Mouse (Mus musculus) intestine, postnatal 0 days (tissue): ENCODE data around the gene Zbtb34. TPM values are rescaled to one million over a fixed set of nuclear protein-coding genes. Genes with fewer than 3 reads are reported as not detected.
A peak's percentile ranks its signal among the peaks of the same experiment; 100 is the strongest.

Source experiments
- ATAC-seq: fragments of 200-750 bp; cut with Nextera tagmentation; 2 replicates; pipeline ENCODE4 v1.8.0; 2017; ENCODE audit warnings: mild to moderate bottlenecking, moderate TSS enrichment, moderate library complexity
- H3K27ac ChIP-seq: fragments of 300-500 bp; sonication (generic); 2 replicates; pipeline ENCODE4 v1.5.1; 2014; ENCODE audit warnings: mild to moderate bottlenecking, low read depth, low read length, moderate library complexity
- H3K27me3 ChIP-seq: fragments of 300-500 bp; sonication (generic); replicated peaks from 2 replicates; pipeline ENCODE4 v1.6.1; 2014; ENCODE audit warnings: low read length, mixed read lengths; ENCODE audit not compliant: control insufficient read depth, insufficient read depth
- H3K36me3 ChIP-seq: fragments of 300-500 bp; sonication (generic); 2 replicates; pipeline ENCODE4 v1.6.1; 2014; ENCODE audit warnings: mild to moderate bottlenecking, moderate library complexity; ENCODE audit not compliant: control insufficient read depth, insufficient read depth
- H3K4me1 ChIP-seq: fragments of 300-500 bp; sonication (generic); replicated peaks from 2 replicates; pipeline ENCODE4 v1.6.1; 2014; ENCODE audit warnings: antibody characterized with exemption, low read length, mixed read lengths; ENCODE audit not compliant: control insufficient read depth, insufficient read depth
- H3K4me2 ChIP-seq: fragments of 300-500 bp; sonication (generic); replicated peaks from 2 replicates; pipeline ENCODE4 v1.6.1; 2014; ENCODE audit warnings: low read depth, mild to moderate bottlenecking, moderate library complexity
- H3K4me3 ChIP-seq: fragments of 300-500 bp; sonication (generic); 2 replicates; pipeline ENCODE4 v1.5.1; 2014; ENCODE audit warnings: low read depth, low read length
- H3K9ac ChIP-seq: fragments of 300-500 bp; sonication (generic); 2 replicates; pipeline ENCODE4 v1.6.1; 2014; ENCODE audit warnings: mild to moderate bottlenecking, low read depth, low read length
- H3K9me3 ChIP-seq: fragments of 300-500 bp; sonication (generic); 2 replicates; pipeline ENCODE4 v1.6.1; 2016; ENCODE audit warnings: mixed run types; ENCODE audit not compliant: control insufficient read depth
- CTCF ChIP-seq: sonication (generic); IDR thresholded peaks from 2 replicates; pipeline ENCODE4 v1.5.1; 2016; ENCODE audit warnings: low read depth, mild to moderate bottlenecking, control low read depth, antibody characterized with exemption, moderate library complexity
- WGBS: fragments of 180-500 bp; shearing (Covaris S2); extraction: QIAGEN DNeasy Blood & Tissue Kit; methylation state at CpG from one replicate; pipeline ENCODE4 v1.1.7; 2014; 5-methylcytosine and 5-hydroxymethylcytosine counted together
- microRNA-seq: library from miRNA; unstranded; fragments of <30 nt; microRNA quantifications from one replicate; pipeline ENCODE4, GENCODE M21; 2016
- polyA plus RNA-seq: library from polyadenylated mRNA; unstranded; fragments of >200 nt; fragmentation: Nextera tagmentation; extraction: Ambion mirVana; gene quantifications from 2 replicates; pipeline ENCODE4 v1.2.1, GENCODE M21; 2015

The Zbtb34 gene
- polyA plus RNA-seq, 1 experiment from 2014 or later, result 1.5 TPM

DNA sequence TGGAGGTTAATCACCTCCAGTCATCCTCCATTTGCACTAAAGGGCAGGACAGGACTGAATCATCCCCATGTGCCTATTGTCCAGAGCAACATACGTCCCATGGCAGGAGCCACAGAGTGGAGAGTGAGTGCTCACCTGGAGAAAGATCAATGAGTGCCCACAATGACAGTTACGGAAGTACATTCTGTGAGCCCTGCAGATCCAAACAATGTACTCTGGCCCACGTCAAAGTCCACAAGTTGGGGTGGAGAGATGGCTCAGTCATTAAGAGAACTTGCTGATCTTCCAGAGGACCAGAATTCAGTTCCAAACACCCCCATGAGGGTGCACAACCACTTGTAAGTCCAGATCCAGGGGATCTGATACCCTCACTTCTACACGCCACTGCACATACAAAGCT lies 67.2 kb downstream of the Zbtb34 start:
- WGBS, result 60% methylated on average over 4 of the region's 4 CpGs
- Histone ChIP-seq H3K36me3 (no peaks in the 10 kb centered on the region; the same call in none of the 2 replicates), H3K27me3 (no peaks in the 10 kb centered on the region), H3K4me1 (peaks cover 22% of the 10 kb centered on the region), H3K4me2 (no peak overlapping the region), H3K4me3 (no peak overlapping the region), H3K9me3 (no peaks in the 10 kb centered on the region), H3K9ac (no peak overlapping the region), H3K27ac (peak overlapping the region; percentile 76)
- no peak for TF ChIP-seq CTCF
- no peak; the same call in 1 of the 2 replicates for ATAC-seq

DNA sequence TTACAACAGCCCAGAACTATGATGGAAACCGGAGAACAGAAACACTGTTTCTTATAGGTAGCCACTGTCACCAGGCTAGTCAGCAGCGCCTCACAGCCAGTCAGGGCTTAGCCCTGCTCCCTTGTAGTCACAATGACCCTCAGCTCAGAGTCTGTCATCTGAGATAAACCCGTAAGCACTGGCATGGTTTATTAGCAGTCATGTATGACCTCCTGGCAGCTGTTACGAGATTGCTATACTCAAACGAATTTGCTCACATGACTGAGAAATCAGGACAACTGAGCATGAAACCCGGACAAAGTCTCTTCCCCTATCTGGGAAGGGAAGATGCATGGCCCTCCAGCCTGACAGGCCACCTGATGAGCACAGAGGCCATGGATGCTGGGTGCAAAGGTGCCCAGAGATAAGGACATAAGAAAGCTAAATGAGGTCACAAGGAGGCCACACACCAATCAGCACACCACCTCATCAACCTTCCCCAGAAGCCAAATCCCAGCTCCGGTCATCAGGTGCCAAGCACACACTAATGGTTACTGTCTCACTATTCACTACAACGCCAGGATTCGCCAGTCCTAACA lies 69.9 kb downstream of the Zbtb34 start:
- Histone ChIP-seq H3K27me3 (no peaks in the 10 kb centered on the region), H3K4me2 (0 out of 2 replicates have a peak overlapping the region, but pooled peaks have one; percentile 14), H3K4me3 (no peak overlapping the region), H3K9me3 (no peaks in the 10 kb centered on the region), H3K4me1 (peaks cover 16% of the 10 kb centered on the region), H3K27ac (peak overlapping the region; percentile 90), H3K9ac (no peak overlapping the region), H3K36me3 (no peaks in the 10 kb centered on the region; the same call in 1 of the 2 replicates)
- peak; percentile 93 for ATAC-seq
- WGBS, result 38% methylated on average over 9 of the region's 9 CpGs
- TF ChIP-seq CTCF, result no peak

- Histone ChIP-seq H3K36me3 (no peaks in the 10 kb centered on the region; the same call in 1 of the 2 replicates), H3K4me1 (peaks cover 10% of the 10 kb centered on the region), H3K9me3 (no peaks in the 10 kb centered on the region), H3K9ac (0 out of 2 replicates have a peak overlapping the region, but pooled peaks have one; percentile 22), H3K27me3 (no peaks in the 10 kb centered on the region), H3K27ac (peak overlapping the region; percentile 90), H3K4me3 (no peak overlapping the region), H3K4me2 (0 out of 2 replicates have a peak overlapping the region, but pooled peaks have one; percentile 14)
- peak; percentile 51 for ATAC-seq
- WGBS, result 55% methylated on average over 3 of the region's 3 CpGs
- no peak for TF ChIP-seq CTCF
These were observed 70.6 kb downstream of the Zbtb34 start for GRCm38 (mm10) chr2:33360564-33360963.

DNA sequence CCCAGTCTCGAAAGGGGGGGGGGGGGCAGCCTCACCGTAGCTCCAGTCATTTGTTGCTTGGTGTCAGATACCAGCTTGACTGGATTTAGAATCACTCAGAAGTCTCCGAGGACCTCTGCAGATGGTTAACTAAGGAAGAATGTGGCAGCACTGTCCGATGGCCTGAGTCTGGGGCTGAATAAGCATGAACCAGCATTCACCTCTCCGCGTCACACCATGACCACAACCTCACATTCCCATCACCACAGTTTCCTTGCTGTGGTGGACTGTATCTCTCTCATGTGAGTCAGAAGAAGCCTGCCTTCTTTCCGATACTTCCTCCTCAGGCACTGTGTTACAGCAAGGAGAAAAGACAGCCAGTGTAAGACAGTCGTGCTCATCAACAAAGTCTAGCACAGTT lies 71.9 kb downstream of the Zbtb34 start:
- no peaks in the 10 kb centered on the region for H3K27me3 ChIP-seq
- no peak for ATAC-seq
- no peak overlapping the region for H3K4me3 ChIP-seq
- peaks cover 5% of the 10 kb centered on the region for H3K4me1 ChIP-seq
- no peak overlapping the region for H3K27ac ChIP-seq
- no peaks in the 10 kb centered on the region for H3K9me3 ChIP-seq
- no peaks in the 10 kb centered on the region; the same call in 1 of the 2 replicates for H3K36me3 ChIP-seq
- no peak overlapping the region for H3K4me2 ChIP-seq
- TF ChIP-seq CTCF, result no peak
- 82% methylated on average over 8 of the region's 8 CpGs for WGBS
- H3K9ac ChIP-seq, result no peak overlapping the region

DNA sequence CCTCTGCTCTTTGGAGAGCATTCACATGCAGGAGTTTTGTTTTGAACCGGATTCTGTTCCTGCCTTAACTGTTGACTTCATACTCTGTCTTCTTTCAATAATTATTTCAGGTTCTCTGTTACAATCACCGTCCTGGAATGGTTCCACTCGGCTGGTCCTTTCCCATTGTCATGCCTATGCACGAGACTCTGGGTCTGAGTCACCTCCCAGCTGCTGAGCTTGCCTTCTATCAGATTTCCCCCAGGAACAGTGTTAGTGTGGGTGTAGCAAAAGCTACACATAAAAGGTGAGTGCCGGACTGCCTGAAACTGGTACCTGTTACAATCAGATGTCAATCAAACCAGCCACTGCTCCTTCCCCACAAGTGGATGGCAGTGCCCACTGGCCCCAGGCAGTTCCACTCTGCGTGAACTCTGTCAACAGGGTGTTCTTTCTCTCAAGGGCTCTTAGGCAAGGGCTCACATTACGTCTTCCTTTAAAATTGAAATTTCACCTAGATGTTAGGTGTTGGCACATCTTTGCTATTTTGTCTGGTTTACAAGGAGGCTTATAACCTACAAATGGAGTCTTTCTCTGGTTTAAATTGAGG lies 73.8 kb downstream of the Zbtb34 start:
- ATAC-seq, result no peak
- H3K4me3 ChIP-seq, result no peak overlapping the region
- 86% methylated on average over 7 of the region's 7 CpGs for WGBS
- no peaks in the 10 kb centered on the region for H3K36me3 ChIP-seq
- H3K4me1 ChIP-seq, result peaks cover 5% of the 10 kb centered on the region
- 0 out of 2 replicates have a peak overlapping the region, but pooled peaks have one; percentile 7 for H3K9ac ChIP-seq
- no peak for TF ChIP-seq CTCF
- H3K4me2 ChIP-seq, result no peak overlapping the region
- no peaks in the 10 kb centered on the region for H3K27me3 ChIP-seq
- no peak overlapping the region for H3K27ac ChIP-seq
- H3K9me3 ChIP-seq, result no peaks in the 10 kb centered on the region

Small RNA genes lying within 50 kb of the gene (microRNA-seq; reads per million reads assigned to microRNA genes)
- gene Gm25998, result not detected

Other genes starting within 250 kb of the Zbtb34 start
- gene Angptl2, start 215.3 kb downstream of the Zbtb34 start, polyA plus RNA-seq, result 24.2 and 25.5 TPM in 2 replicates
- gene Ralgps1, start 59.8 kb downstream of the Zbtb34 start, polyA plus RNA-seq, result 4.0 and 4.9 TPM in 2 replicates
- 9.3 and 9.7 TPM in 2 replicates for gene Zbtb43, start 37.2 kb upstream of the Zbtb34 start, polyA plus RNA-seq
- gene Lmx1b, start 209.2 kb upstream of the Zbtb34 start, polyA plus RNA-seq, result not detected in 2 replicates